Mouse (Mus musculus) retina, embryonic 14.5 days (tissue): ENCODE results near the gene Fhl2.

ENCODE experiments used
- DNase-seq: peaks from one replicate; pipeline ENCODE4 v3.0.0-alpha.2; 2015; ENCODE audit warnings: low spot score

Fhl2 gene

DNA sequence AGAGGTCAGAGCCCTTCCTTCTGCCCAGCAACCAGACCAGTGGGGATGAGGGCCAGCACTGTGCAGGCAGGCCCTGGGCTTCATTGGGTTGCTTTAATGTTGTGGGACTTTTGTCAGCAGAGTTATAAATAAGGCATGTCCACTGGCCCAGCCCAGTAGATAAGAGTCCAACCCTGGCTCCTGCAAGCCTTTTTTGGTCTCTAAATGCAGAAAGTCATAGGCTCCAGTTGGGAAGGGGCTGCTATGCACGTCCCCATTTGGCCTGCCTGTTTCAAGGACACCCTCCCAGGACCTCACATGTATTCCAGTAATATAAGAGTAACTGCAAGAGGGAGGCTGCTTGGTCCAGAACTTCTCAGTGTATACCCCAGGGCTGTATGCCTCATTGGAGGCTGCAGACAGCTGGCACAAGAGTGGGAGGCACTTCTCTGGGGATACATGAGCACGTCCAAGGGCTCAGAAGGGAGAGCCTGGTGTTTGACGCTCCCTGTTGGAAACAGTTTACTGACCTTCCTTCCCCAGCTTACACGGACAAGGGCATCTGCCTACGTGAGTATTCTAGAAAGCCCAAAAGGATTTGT is at the start of gene Fhl2:
Gene Fhl2, minus strand, starts transcription at position 324 of the 581 bp plus-strand sequence.
- DNase-seq = no peak

DNA sequence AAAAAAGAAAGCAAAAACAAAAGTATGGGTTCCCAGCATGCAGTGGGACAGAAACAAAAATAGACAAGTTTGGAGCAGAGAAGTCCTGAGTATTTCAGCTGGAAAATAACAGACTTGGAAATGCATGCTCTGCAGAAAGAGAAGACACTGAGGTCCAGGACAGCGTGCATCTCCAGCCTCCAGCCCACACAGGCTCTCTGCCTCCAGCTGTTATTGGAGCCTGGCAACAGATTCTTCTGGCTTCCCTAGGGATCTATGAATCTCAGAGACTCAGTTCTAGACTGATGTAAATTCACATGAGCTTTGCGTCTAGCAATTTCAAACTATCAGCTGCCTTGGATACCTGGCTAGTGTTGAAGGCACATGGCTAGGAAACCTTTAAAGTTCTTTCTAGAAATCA is 48.2 kb upstream of the Fhl2 start:
- no peak for DNase-seq

DNA sequence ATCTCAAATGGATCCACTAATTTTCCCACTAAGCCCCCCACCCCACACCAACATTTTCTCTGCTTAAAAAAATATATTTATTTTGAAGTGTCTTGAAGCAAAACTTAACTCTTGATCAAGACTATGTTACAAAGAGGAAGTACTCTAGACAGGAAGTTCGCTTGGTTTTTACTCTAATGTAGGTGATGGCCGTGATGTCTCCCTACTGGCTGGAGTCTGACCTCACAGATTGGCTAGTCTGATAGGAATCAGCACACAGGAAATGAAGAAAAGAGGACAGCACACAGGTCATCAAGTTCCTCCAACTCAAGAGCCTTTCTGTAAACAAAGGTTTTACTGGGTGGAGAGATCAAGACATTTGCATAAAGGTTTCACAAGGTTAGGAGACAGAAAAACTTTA is 44.4 kb upstream of the Fhl2 start:
- no peak for DNase-seq

DNA sequence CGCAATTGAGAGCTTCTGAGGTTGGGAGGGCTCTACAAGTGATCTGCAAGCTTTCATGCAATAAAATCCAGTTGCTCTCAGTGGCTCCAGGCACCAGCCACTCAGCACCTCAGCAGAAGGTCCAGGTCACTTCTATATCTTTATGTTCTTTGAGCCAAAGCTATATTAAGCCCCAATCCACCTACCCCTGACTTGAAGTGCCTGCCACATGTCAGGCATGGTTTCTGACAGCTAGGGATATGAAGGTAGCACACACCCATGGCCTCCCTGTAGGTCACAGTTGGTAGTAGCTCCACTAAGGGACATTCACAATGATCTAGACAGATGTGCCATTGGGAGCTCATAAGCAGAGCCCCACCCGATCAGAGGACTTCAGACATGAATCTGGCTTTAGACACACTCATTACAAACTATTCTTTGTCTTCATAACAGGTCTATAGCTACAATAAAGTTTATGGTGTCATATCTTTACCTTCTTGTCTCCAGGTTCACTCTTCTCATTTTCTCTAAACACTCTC is 43.1 kb upstream of the Fhl2 start:
- DNase-seq = no peak

DNA sequence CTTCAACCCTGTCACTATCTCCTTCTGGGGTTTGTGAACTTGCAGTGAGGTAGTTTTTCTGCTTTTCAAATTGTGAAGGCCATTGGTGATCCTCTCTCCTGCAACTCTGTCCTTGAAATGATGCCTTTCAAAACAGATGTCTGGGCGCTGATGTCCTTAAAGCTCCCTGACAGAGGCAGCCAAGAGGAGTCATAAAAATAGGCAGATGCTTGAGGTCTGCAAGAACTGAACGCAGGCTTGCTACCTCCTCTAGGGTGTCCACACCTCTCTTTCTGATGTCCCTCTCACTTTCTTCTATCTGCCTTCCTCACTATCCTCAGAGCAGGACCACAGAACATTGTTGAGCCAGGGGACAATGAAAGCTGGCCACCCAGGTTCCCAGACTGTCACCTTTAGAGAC is 41.7 kb upstream of the Fhl2 start:
- DNase-seq = no peak

DNA sequence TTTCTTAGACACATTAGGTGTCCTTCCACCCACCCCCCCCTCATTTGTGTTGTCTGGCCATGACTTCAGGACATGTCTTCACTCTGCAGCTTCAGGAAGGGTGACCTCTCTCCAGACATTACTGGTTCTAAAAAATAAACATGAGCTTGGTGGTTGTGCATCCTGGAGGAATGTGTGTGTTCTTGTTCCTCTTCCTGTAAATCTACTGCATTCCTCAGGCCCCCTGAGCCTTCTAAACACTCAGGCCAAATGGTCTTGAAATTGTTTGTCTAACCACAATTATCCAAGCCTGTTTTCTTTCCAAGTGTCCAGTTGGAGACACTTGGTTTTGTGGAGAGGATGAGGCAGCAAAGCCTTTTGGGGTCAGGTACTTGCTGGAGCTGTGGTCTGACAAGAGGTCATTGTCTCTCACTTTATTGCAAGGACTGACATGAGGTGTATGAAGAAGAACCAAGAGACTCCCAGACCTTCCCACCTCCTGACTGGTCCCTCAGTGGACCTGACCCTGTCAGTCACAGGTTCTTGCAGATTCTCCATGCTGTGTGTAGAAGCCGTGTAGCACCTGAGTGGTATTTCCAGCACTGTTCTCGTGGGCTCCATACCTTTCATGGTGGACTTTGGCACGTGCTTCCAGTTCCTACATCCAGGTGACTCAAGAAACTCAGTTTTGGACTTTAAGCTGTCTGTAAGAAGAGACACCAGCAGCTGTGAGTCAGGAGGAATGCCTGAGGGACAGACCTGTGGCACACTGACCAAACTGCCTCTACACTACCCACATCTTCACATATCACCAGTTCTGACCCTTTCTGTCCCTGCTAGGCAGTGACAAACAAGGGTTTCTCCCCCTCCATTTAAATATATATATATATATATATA is 40.8 kb upstream of the Fhl2 start:
- no peak for DNase-seq

DNA sequence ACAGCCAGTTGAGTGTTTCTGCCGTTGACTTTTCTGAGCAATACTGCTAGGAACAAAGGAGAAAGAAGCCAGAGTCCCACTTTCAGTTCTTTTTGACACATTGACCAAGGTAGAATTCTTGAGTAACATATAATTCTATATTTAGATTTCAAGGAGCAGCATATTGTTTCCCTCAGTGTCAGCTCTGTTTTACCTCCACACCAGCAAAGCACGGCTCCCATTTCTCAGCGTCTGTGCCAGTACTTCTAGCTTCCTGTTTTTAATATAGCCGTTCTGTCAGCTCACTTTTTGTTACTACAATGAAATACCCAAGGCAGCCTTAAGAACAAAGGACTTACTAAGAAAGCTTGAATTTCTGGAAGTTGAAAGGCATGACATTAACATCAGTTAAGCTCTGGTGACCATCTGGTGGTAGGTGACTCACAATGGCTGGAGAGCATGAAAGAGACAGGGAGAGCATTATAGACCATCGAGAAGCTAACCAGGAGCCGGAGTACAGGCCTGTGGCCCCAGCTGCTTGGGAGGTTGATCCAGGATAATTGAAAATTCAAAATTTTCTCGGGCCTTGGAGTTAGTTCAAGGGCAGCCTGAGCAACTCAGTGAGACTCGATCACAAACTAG is 28.9 kb upstream of the Fhl2 start:
- DNase-seq = no peak

DNA sequence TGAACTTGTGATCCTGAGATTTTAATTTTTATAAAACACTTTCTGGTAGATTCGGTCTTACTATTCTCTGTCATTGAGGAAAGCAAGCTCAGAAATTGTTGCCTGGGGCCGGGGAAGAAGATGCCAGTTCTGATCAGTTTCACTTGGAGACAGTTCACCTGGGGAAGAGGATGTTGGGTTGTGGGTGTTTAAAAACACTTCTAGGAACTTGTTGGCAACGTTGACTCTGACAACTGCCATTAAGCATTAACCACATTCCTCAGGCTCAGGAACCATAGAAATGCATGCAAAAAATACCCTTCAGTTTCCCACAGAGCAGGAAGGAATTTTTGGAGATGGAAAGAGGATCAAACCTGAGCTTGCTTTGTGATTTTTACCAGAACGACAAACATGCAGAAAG is 28.2 kb upstream of the Fhl2 start:
- DNase-seq = no peak

DNA sequence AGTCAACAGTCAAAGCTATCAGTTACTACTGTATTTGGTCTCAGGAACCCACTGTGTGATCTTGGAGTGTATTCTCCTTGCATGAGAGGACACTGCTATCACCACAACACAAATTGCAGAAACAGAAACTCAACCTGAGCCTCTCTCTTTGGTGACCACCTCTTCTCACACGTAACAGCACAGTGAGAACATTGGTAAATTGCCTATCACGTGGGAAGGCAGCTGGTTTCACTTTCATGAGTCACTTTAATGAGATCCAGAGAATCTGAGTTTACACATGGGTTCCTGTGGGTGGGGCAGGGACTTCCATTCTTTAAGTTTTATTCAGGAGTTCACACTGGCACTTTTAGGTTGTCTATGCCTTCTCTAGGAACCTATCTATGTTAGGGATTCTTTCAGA is 27.4 kb upstream of the Fhl2 start:
- DNase-seq = no peak

DNA sequence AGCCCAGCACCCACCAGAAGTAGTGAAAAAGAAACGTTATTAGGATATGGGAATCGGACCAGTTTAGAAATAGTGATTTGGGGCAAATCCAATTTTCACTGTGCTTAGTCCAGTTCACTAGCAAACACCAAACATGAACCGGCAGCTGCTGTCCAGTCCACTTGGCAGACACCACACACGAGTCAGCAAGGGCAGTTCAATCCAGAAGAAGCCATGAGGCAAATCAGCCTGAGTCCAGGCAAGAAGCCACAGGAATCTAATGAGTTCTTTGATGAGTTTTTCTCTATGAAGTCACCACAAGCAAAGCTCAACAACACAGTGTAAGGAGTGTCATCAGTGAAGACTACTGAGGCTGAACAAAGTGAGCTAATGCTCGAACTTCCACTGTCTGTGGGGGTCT is 26.3 kb upstream of the Fhl2 start:
- no peak for DNase-seq

DNA sequence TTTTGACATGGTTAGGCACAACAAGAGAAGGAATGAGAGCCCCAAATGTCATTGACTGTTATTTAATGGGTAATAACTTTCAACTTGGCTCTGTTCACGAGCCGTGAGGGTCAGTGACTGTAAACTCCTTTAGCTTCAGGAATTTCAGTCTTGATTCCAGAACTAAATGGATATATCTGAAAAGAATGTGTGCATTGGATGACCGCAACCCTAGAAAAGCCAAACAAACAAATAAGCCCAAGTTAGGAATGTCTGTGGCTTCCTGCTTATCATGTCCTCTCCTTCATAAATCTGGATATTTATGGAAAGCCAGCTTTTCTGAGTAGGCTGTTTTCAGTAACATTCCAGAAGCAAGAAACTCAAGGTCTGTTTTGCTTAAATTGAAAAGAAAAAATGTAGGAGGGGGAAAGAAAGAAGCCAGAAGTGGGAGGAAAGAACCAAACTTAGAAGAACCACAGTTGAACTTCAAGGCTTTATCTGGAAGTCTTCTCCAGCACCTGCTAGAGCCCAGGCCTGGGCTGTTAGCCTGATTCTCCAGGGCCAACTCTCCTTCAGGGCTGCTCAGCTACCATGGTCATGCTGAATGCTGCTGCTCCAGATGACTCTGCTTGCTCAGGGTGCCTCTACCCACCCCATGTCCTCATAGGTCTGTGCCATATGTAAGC is 21.4 kb upstream of the Fhl2 start:
- DNase-seq = no peak

DNA sequence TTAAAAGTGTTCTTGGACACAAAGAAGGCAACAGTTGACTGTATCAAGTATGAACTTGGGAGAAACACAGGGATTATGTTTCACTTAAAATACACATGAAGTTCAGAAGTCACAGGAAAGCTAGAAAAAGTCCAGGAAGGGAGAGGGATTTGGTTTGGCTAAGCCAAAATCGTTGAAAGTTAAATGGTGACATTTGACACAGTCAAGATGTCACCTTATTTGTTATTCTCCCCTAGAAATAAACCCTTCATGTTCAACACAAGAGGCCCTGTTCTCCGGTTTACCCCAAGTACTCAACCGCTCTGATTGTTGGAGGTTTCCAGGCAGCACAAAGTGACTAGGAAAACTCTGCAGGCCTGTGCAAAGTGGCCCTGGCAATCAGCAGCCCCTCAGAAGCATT is 18.8 kb upstream of the Fhl2 start:
- DNase-seq = no peak

DNA sequence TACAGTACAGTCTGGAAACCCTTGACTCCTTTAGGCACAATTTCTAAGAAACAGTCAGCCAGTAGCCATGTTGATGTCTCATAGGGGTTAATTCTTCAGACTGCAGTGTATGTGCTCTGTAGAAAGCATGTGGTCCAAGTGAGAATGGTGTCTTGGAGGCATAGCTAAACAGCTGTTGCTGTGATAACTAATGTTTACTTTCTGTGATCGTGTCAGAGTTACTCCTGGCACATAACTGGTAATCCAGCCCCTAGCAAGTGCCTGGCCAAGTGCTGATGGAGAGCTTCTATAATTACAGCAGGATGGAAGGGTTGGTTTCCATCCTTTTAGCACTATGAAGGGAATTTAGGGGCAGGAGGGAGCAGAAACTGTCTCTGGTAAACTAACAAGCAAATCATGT is 14.5 kb upstream of the Fhl2 start:
- DNase-seq = no peak

DNA sequence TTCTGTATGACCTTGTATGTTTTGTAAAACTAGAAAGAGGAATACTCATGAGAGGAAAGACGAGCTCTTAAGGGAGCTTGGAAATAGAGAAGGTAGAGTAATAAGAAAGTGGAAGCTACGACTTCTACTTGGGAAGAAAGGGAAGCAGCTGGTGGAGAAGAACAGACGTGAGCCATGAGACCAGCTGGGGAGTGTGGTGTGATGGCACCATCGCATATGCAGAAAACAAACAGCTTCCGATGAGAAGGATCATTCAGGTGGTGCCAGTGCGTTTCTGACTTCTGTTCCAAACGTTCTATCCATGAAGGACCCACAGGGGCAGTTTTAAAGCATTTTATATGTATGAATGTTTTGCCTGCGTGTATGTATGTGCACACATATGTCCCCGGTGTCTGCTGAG is 13.5 kb upstream of the Fhl2 start:
- DNase-seq = no peak

DNA sequence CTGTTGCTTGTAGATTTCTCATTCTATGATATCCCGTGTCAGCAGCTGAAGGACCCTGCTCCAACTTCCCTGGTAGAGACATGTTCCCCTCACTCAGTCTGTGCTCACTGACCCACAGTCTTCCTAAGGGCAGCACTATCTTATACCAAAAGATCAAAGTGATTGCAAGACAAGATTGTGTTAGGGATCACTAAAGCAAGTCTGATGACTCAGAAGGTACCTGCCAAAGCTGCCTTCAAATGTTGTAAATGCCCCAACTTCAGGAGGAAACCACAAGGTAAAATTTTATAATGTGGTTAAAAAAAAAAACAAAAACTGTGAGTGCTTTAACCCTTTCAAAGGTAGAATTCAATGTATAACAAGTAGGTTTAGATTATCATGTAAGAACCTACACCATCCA is 10.4 kb upstream of the Fhl2 start:
- no peak for DNase-seq

DNA sequence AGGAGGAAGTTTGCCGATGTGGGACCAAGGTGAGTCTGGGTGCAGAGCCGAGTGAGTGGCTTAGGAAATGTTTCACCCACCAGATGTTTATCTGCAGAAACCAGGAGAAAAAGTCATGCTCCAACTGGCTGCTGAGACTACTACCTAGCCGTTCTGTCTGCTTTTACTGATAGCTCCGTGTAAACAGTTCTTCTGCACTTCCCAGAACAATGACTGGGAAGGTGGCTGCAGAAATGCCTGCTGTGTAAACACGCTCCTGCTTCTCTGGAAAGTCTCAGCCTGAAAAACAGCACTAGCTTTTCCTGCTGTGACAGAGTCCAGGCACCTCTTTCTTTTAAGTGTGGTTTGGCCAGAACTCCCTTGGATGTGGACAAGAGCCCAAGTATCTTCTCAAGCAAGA is 6.5 kb upstream of the Fhl2 start:
- no peak for DNase-seq

DNA sequence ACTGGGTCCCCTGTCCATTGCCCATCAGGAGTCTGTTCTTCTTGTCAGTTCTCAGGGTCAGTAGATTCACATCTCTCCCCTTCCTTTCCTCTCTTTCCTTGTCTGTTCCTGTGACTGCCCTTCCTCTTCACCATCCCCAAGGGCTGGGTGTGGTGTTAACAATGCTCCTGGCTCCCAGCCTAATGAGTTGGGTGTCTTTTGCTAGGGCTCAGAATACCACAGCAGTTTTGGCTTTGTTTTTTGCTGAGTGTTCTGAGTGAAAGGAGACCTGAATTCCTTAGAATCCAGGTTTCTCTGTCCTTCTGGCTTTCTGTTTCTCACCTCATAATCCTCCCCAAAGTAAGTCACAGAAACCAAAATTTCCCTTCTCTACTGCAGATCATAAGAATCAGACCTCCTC is 5.4 kb upstream of the Fhl2 start:
- DNase-seq = no peak

DNA sequence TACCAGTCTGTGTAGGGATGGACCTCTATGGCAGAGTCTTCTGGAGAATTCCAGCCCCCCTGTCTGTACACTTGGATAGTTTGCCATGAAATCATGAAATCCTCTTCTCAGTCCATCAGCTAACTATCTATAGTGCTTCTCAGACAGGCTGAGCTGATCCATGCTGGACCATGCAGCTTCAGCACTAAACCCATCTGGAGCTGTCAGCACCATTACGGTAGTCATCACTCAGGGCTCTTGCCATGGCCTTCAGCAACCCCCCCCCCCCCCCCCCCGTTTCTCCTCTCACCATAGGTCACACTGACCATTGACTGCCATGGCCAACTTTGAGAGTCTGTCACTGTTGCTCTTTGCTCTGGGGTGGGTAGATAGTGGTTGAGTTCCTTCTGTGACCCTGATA is 5.0 kb upstream of the Fhl2 start:
- no peak for DNase-seq

DNA sequence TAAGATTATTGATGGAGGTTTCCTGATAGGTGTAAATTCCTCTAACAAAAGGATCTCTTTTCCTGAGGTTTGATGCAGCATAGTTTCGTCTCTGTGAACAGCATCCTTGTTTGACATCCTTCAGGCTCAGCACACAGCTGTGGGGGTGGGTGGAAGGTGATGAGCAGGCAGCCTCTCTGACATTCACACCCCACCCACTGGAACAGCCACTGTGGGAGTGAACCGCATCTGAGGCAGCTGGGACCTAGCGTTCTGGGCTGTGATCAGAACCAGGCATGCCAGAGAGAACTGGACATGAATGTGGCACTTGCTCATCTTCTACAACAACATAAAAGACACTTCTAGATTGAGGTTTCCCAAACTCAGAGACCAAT is 3.1 kb upstream of the Fhl2 start:
- DNase-seq = no peak

DNA sequence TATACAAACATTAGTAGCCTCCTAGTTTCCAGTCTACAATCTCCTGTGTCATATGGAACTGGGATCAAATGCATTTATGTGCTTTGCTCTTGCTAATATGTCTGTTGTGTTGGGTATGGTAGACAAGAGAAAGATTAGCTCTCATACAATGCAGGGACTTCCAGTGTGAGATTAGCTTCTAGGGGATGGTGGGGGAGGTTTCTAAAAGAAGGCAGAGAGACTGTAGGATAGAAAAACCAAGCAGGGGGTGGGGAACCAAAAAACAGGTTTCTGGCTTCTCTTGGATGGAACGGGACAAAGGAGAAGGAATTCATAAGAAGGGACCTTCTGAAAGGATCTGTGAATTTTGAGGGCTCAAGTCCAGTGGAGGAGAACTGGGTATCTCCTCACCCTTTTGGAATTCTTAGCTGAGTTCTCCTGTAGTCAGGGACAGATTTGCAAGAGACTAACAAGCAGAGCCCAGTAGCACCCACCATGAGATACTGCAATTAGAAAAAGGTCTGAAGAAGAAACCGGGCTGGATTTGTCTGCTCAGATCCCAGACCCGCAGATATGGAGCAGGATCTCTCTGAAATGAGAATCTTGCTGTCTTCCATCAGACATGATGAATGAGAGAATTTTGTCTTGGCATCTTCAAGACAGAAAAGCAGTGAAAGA is 2.6 kb upstream of the Fhl2 start:
- DNase-seq = no peak

DNA sequence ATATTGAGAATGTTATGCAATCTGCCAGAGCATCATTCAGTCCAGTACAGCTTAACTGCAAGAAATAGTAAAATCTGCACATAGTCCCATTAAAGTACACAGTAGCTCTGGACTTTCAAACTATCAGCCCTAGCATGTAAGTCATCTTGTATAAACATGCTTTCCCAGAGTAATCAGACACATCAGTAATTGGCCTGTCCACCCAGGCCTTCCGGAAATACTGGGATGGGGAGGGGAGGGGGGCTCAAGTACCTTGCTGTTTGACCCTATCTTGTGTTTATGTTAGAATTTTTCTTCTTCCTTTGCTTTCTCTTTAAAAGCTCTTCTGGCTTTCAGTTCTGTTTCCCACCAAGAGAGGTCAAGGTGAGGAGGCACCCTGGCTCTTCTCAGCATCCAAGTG is 725 bp downstream of the Fhl2 start:
- DNase-seq = no peak

DNA sequence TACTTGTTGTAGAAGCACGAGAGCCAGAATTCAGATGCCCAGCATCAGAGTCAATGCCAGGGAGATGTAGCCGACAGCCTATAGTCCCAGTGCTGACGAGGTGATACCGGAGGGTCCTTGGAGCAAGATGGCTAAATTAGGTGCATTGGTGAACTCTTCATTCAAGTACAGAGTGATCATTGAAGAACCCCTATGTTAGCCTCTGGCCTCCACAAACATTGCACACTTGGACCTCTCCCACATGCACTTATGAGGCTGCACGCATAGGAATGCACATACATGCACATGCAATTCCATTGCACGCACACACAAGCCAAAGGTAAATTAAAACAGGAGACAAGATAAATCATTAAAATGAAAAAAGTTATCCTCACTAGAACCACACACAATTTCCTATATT is 3.4 kb downstream of the Fhl2 start:
- no peak for DNase-seq
